In the genomic region with DNA sequence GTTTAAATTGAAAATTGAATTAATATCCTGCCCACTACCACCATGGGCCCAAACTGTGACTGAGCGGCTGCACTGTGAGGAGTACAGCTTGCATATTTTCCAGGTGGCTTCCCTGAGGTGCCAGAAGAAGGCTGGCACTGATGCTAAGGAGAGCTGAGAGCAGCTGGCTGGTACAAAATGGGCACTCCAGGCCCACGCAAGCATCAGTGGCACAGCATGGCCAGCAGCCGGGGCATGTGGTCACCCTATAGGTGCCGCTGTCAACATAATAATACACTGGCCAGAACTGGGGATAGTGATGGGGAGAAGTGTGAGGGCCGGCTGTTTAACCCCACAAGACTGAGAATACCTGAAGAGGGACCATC, we compare ENCODE assay signal across 12 mouse cellular contexts.
A peak's percentile ranks its signal among the peaks of the same experiment; 100 is the strongest.
DNase-seq lines count a peak whose midpoint lies in the region; ATAC-seq lines count a peak whose summit lies in the region.
"Had no signal": no experiment of that assay in that cellular context is flagged by ENCODE, and none has a peak within 500 bp of the region (broad histone marks: within the 10 kb centered on the region; RNA-seq: fewer than 3 reads in every experiment).

No protein-coding gene starts in this region.

- 71% methylated on average over 5 of the region's 5 CpGs for WGBS in hindbrain, embryonic 12.5 days
- 58% methylated on average over 5 of the region's 5 CpGs for WGBS in neural tube, embryonic 13.5 days

- no peaks in the 10 kb centered on the region for H3K36me3 ChIP-seq in hindbrain, embryonic 12.5 days
- H3K36me3 ChIP-seq in neural tube, embryonic 13.5 days: no peaks in the 10 kb centered on the region
- H3K36me3 ChIP-seq: intestine, embryonic 15.5 days had no signal

- H3K27ac ChIP-seq in hindbrain, embryonic 12.5 days: peak overlapping the region; percentile 89
- peak overlapping the region; percentile 90 for H3K27ac ChIP-seq in neural tube, embryonic 13.5 days (replicated peaks)
- H3K27ac ChIP-seq: heart, adult 2 months; intestine, embryonic 15.5 days had no signal

- H3K4me3 ChIP-seq in hindbrain, embryonic 12.5 days: no peak overlapping the region
- H3K4me3 ChIP-seq in neural tube, embryonic 13.5 days: no peak overlapping the region; the same call in 1 of the 2 replicates
- H3K4me3 ChIP-seq: erythroblast, embryonic 14.5 days; heart, adult 2 months; intestine, embryonic 15.5 days had no signal

- H3K9me3 ChIP-seq in hindbrain, embryonic 12.5 days (replicated peaks): no peaks in the 10 kb centered on the region
- H3K9me3 ChIP-seq in neural tube, embryonic 13.5 days: no peaks in the 10 kb centered on the region
- H3K9me3 ChIP-seq: intestine, embryonic 15.5 days had no signal

- peak overlapping the region; percentile 38; the same call in 1 of the 2 replicates for H3K9ac ChIP-seq in hindbrain, embryonic 12.5 days
- H3K9ac ChIP-seq in neural tube, embryonic 13.5 days: peak overlapping the region; percentile 49
- H3K9ac ChIP-seq: intestine, embryonic 15.5 days had no signal

- peak; percentile 58 for DNase-seq in left cerebral cortex, postnatal 4 days
- DNase-seq in left cerebral cortex, adult 11 months (ENCODE audit: low spot score): no peak
- DNase-seq in cerebellum, postnatal 10 days: peak; percentile 74 to 76
- DNase-seq in lung, postnatal 4 days: no peak
- DNase-seq: heart, adult 2 months; lung, adult 18-20 months; thymus, adult 2 months had no signal

- H3K4me2 ChIP-seq in hindbrain, embryonic 12.5 days (replicated peaks): peak overlapping the region; percentile 24
- peak overlapping the region; percentile 42 for H3K4me2 ChIP-seq in neural tube, embryonic 13.5 days
- H3K4me2 ChIP-seq: intestine, embryonic 15.5 days had no signal

- peaks cover 64% of the 10 kb centered on the region for H3K4me1 ChIP-seq in hindbrain, embryonic 12.5 days
- peaks cover 72% of the 10 kb centered on the region for H3K4me1 ChIP-seq in neural tube, embryonic 13.5 days (replicated peaks)

- no peaks in the 10 kb centered on the region for H3K27me3 ChIP-seq in hindbrain, embryonic 12.5 days
- no peaks in the 10 kb centered on the region for H3K27me3 ChIP-seq in neural tube, embryonic 13.5 days
- H3K27me3 ChIP-seq: intestine, embryonic 15.5 days had no signal

- peak; percentile 38 for ATAC-seq in hindbrain, embryonic 12.5 days (ENCODE audit: low FRiP score)
- peak; percentile 17 for ATAC-seq in neural tube, embryonic 13.5 days (ENCODE audit: low read depth)
- ATAC-seq in CD4-positive, CD25-positive, alpha-beta regulatory T cell, adult 4 months: no peak
- ATAC-seq: intestine, embryonic 15.5 days had no signal

- intact Hi-C loops in left cerebral cortex, postnatal 4 days (cut with DNase I): no loop called here

Comparison
In these comparisons a context has a peak if more than half of its experiments do, and no peak if none do; other contexts are left out.
1. DNase-seq: peak in left cerebral cortex, postnatal 4 days (single experiment) and cerebellum, postnatal 10 days (2 of 2); none in left cerebral cortex, adult 11 months (single experiment) and lung, postnatal 4 days (0 of 2).